ENCODE assay signal across 8 mouse cellular contexts in the genomic region with DNA sequence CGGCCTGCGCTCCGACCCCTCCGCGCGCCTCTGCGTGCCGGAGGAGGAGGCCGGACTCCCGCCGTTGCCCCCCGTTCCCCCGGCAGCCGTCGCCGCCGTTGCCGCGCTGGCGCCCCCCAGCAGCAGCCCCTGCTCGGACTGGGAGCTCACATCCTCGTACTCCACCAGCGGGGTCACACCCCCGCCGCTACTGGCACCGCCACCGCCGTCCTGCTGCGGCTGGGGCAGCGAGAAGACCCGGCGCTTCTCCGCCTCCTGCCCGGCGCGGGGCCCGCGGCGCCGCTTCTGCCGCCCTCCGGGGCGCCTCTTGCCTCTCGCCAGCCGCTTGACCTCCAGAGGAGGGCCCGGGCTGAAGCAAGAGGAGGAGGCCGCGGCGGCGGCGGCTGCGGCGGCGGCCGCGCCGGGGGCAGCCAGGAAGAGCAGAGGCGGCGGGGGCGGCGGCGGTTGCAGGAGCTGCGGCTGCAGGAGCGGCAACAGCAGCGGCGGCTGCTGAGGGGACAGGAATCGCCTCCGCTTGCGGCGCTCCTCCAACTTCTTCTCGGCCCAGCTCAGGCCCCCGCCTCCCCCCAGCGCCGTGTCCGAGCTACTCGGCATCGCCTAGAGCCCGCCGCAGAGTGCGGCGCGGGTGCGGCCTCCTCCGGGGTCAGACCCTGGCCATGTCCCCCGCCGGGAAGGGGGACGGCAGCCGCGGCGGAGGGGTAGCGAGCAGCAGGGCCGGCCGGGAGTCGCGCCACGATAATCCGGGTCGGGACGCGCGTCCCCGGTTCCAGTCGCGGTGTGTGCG. TPM values are rescaled to one million over a fixed set of nuclear protein-coding genes. Genes with fewer than 3 reads are reported as not detected.
DNase-seq lines count a peak whose midpoint lies in the region; ATAC-seq and TF ChIP-seq lines count a peak whose summit lies in the region.

No protein-coding gene starts in this region.

- intact Hi-C loops in heart, postnatal 36 days (cut with DNase I) = loop anchor here (1.0 to 5.0 kb wide), 2 partner anchors 37 to 109 kb away; partner anchors contain the start of genes Mplkip and Sugct

- TF ChIP-seq POLR2A in ES-Bruce4 (IDR thresholded peaks at IDR 0.05; ENCODE audit: insufficient read depth, low read length) = no peak

- TF ChIP-seq EP300 in ES-Bruce4 (IDR thresholded peaks at IDR 0.05; ENCODE audit: insufficient read depth, low read depth, low read length) = no peak
- no peak for TF ChIP-seq EP300 in lung, postnatal 0 days (IDR thresholded peaks at IDR 0.05)

- H3K27me3 ChIP-seq in ES-Bruce4 (ENCODE audit: control insufficient read depth, insufficient read depth, low read length, poor library complexity, severe bottlenecking) = no peaks in the 10 kb centered on the region
- no peaks in the 10 kb centered on the region for H3K27me3 ChIP-seq in forebrain, embryonic 15.5 days
- H3K27me3 ChIP-seq in lung, postnatal 0 days (replicated peaks; ENCODE audit: insufficient read depth, low read length) = no peaks in the 10 kb centered on the region

- H3K27ac ChIP-seq in ES-Bruce4 (ENCODE audit: insufficient read depth, low read length) = peak overlapping the region; percentile 80
- peak overlapping the region; percentile 97 for H3K27ac ChIP-seq in forebrain, embryonic 15.5 days (replicated peaks)
- H3K27ac ChIP-seq in lung, postnatal 0 days (ENCODE audit: low read length) = peak overlapping the region; percentile 99

- H3K9ac ChIP-seq in ES-Bruce4 (ENCODE audit: low read depth, poor library complexity, severe bottlenecking) = peak overlapping the region; percentile 98
- H3K9ac ChIP-seq in forebrain, embryonic 15.5 days (replicated peaks) = peak overlapping the region; percentile 94
- H3K9ac ChIP-seq in lung, postnatal 0 days (replicated peaks; ENCODE audit: low read depth) = peak overlapping the region; percentile 93

- peak overlapping the region; percentile 96 for H3K4me2 ChIP-seq in forebrain, embryonic 15.5 days (replicated peaks)
- peak overlapping the region; percentile 96 for H3K4me2 ChIP-seq in lung, postnatal 0 days (replicated peaks; ENCODE audit: low read depth, low read length)

- H3K4me3 ChIP-seq in ES-Bruce4 (ENCODE audit: low read depth, low read length) = peak overlapping the region; percentile 86
- H3K4me3 ChIP-seq in forebrain, embryonic 15.5 days = peak overlapping the region; percentile 100
- peak overlapping the region; percentile 100 for H3K4me3 ChIP-seq in lung, postnatal 0 days (ENCODE audit: low read depth, low read length)

- peak; percentile 21 for ATAC-seq in forebrain, embryonic 15.5 days (replicated peaks)
- ATAC-seq in lung, postnatal 0 days = peak; percentile 6

- DNase-seq in c-Kit-negative CD71-positive TER-119-positive erythroid progenitor cells, embryonic 14.5 days (ENCODE audit: low read depth, low spot score) = peak; percentile 32
- DNase-seq in heart, postnatal 36 days = peak; percentile 45 to 56
- DNase-seq in layer of hippocampus, postnatal 10 days (ENCODE audit: low spot score in 2 of 2) = peak; percentile 59 to 65
- peak; percentile 52 for DNase-seq in lung, postnatal 0 days (ENCODE audit: low spot score)
- DNase-seq in right cerebral cortex, postnatal 10 days (ENCODE audit: low spot score in 2 of 2) = peak; percentile 60 to 63
- peak; percentile 48 for DNase-seq in urinary bladder, postnatal 14 days (ENCODE audit: low spot score)

- TF ChIP-seq CTCF in ES-Bruce4 (IDR thresholded peaks at IDR 0.05; ENCODE audit: low read depth, low read length) = no peak
- no peak for TF ChIP-seq CTCF in lung, postnatal 0 days (IDR thresholded peaks at IDR 0.05)

- WGBS in forebrain, embryonic 15.5 days = under 1% methylated on average over 72 of the region's 105 CpGs
- WGBS in lung, postnatal 0 days = under 1% methylated on average over 66 of the region's 105 CpGs

- H3K4me1 ChIP-seq in ES-Bruce4 (ENCODE audit: control insufficient read depth, insufficient read depth, low read length) = no peaks in the 10 kb centered on the region
- peaks cover 35% of the 10 kb centered on the region for H3K4me1 ChIP-seq in forebrain, embryonic 15.5 days
- no peaks in the 10 kb centered on the region for H3K4me1 ChIP-seq in lung, postnatal 0 days (ENCODE audit: insufficient read depth, low read depth, low read length)

- H3K9me3 ChIP-seq in ES-Bruce4 (replicated peaks; ENCODE audit: control insufficient read depth, insufficient read depth, low read length, poor library complexity, severe bottlenecking) = no peaks in the 10 kb centered on the region
- no peaks in the 10 kb centered on the region for H3K9me3 ChIP-seq in forebrain, embryonic 15.5 days
- no peaks in the 10 kb centered on the region for H3K9me3 ChIP-seq in lung, postnatal 0 days (ENCODE audit: low read length)

- H3K36me3 ChIP-seq in ES-Bruce4 (ENCODE audit: control insufficient read depth, insufficient read depth, low read length, poor library complexity, severe bottlenecking) = no peaks in the 10 kb centered on the region; the same call in none of the 2 replicates
- no peaks in the 10 kb centered on the region for H3K36me3 ChIP-seq in forebrain, embryonic 15.5 days
- H3K36me3 ChIP-seq in lung, postnatal 0 days (ENCODE audit: insufficient read depth, low read length) = no peaks in the 10 kb centered on the region

RNA-seq across cellular contexts. Expression of gene Cdk13, which starts 0.6 kb away (rescaled TPM):
- 69.2 and 77.8 TPM in 2 replicates for polyA plus RNA-seq in ES-Bruce4 (2011; ENCODE audit: insufficient read depth, insufficient read length, low read depth, missing spikeins)
- polyA plus RNA-seq in forebrain, embryonic 15.5 days (2015; fragmentation: Nextera tagmentation; extraction: Ambion mirVana) = 19.6 and 19.7 TPM in 2 replicates
- 10 to 100 TPM; 25.2 to 28.1 TPM for total RNA-seq in heart, postnatal 36 days (2021)
- total RNA-seq in layer of hippocampus, postnatal 10 days (2021) = 10 to 100 TPM; 52.6 to 57.5 TPM
- polyA plus RNA-seq in lung, postnatal 0 days (2015; fragmentation: Nextera tagmentation; extraction: Ambion mirVana) = 12.2 and 15.7 TPM in 2 replicates

Comparison
In these comparisons a context has a peak if more than half of its experiments do, and no peak if none do; other contexts are left out.
1. Peak in every context shown above with its lines: DNase-seq, ATAC-seq, H3K4me3 ChIP-seq and H3K27ac ChIP-seq.